Mouse (Mus musculus) thymus, postnatal 36 days (tissue): ENCODE results near the gene Adamts2.

Experiments used
- DNase-seq, 2 experiments: peaks; one replicate each; pipeline ENCODE4 v3.0.0; 2022; ENCODE audit warnings: mixed read lengths in 2 of 2

The Adamts2 gene

DNA sequence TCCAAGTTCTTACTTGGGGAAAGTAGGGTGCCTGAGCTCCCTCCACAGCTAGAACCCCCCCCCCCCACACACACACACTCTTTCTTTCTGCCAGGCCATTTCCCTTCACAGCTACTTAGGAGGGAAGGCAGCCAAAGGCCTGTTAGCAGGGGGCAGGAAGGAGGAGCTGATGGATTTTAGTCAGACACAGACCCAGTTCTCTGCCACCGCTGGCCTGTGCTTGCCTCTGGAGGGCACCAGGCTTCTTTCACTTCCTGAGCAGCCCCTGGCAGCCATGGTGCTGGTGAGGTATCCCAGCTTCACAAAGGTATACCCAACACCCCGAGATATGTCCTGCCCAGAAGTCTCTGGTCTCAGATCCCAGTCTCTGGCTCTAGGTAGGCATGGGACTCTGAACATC lies 22.4 kb downstream of the Adamts2 start:
- DNase-seq = peak in 1 of 2 experiments; percentile 34

DNA sequence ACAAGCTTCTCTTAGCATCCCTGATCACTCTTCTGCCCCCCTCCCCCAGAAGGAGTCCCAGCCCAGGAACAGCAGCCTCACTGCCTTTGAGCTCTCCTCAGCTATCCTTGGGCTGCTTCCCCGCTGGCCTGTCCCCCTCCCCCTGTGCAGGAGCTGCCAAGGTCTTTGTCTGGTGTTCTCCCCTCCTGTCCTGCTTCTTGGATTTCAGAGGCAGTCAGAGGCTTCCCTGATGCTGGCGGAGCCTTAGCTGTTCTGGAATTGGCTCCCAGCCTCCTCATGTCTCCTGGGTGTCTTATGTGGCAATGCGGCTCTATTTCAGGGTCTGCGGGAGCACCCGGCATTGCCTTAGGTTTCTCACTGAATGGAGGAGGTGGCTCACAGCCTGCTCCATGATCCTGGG lies 22.8 kb downstream of the Adamts2 start:
- no peak for DNase-seq

DNA sequence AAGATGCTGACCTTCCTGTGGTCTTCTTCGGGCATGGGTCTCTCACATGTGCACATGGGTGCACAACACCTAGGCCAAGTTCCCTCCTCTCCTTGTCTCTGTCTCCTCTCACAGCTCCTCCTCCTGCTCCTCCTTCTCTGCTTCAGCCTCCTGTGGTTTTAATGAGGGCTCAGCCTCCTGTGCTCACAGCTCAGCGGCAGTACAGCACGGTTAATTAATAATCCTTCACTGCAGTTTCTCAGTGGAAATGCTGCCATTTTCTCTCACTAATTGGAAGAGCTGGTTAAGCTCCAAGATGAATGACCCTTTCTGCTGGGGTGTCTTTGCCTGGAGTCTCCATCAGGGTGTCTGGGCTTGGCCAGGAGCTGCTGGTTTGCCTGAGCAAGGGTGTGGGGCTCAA lies 27.0 kb downstream of the Adamts2 start:
- no peak for DNase-seq

DNA sequence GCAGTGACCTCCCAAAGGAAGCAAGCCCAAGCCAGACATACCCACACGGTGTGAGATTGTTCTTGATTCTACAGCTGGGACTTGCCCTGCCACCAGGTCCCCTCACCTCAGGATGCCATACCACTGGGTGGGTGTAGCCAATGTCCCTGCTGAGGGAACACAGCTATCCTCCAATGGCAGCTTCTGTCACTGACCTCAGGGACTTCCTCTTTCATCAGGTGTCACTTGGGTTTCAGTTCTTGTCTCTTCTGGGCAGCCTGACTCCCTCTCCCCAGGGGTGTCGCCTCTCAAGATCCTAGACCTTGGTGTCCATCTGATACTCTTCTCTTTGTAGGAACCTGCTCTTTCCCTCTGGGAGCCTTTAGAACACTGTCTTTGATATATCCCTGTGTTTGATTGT lies 28.6 kb downstream of the Adamts2 start:
- no peak for DNase-seq

DNA sequence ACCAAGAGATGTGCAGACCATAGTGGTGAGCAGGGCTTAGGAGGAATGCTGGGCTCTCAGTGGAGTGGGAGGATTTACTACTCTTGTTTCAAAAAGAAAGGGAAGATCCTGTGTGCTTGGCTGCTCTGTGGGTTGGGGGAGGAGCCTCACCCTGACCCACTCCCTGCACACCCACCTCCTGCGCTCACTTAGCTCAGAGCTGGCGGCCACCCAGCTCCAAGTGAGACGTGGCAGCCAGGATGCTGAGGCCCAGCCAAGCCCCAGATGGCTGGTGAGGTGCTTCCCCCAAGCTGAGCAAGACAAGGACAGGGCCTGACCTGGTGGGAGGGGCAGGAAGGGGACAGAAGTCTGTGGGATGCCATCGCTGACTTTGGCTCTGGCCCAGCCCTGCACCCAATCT lies 30.4 kb downstream of the Adamts2 start:
- DNase-seq = peak; percentile 8 to 32

DNA sequence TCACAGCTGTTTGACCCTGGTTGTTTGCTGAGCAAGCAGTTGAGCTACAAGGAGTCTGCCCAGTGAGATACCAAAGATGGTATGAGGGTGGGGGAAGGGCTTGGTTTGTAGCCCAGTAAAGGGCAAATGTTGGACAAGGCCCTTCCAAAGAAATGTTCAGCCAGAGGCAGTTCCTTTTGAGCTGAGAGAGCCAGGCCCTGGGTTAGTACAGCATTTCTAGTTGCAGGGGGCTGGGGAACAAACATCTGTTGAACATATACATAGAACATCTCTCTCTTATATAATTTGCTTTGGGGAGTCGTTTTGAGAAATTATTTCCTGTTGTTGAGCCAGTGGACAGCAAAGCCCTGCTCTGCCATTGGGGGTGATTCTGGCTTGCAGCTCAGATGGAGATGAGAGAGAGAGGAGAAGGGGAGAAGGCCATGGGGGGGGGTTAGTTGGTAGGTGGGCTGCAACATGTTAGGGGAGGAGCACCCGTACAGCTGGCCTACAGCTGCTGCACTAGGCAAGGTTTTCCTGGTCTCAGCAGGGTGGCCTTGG lies 33.2 kb downstream of the Adamts2 start:
- no peak for DNase-seq

DNA sequence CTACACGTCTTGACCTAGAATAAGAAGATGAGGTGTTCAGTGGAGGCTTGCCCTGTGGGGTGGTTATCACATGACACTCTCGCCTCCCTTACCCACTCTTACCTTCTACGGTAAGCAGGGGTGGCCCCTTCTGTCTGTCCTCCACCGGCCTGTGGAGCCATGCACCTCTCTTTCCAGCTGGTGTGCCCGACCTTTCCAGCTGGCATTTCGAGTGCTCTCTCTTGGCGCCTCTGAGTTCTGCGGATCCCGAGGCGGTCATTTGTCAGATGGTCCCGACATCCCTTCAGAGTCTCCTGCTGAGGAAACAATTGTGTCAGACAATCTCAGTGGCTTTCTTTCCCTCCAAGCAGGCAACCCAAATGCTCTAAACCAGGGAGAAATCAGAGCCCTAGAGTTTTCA lies 35.1 kb downstream of the Adamts2 start:
- no peak for DNase-seq

DNA sequence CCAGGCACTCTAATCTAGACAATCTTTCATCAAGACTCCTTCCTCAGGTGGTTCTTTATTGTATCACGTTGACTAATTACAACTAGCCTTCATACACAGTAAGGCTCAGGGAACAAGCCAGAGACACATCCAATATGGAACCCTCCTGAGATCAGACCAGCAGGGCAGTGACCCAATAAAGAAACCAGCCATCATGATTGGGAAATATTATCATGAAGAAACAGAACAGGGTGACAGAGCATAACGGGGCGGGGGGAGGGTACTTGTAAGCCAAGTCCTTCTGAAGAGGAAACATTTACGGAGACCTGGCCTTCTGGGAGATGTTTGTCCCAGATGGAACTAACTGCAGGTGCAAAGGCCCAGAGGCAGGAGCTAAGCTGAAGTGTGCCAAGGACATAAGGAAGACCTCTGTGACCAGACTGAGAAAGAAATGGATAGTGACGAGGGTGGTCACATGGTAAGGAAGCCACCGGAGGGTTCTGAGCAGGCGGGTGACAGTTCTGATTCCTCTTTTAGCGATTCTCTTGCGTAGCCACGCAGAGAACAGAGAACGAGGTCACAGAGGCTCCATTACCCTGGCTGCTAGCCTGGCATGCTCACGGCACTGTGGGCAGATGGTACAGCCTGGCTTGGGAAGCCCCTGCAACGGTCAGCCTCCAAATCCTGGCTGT lies 36.4 kb downstream of the Adamts2 start:
- DNase-seq = no peak

DNA sequence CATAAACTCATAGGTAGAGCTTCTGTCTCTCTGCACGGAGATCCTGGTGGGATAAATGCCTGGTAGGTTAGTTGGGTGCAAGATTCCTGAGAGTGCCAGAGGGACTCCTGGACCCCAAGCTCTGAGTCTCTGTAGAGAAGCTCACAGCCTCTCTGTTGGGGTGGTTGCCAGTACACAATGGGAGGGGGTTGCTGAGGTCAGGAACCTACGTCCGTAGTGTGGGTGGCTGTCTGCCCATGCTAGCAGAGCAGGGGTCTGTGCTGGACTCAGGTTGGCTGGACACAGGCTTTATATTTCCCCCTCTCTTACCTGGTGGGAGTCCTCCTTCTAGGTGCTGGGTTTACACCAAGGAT lies 37.0 kb downstream of the Adamts2 start:
- DNase-seq = no peak

DNA sequence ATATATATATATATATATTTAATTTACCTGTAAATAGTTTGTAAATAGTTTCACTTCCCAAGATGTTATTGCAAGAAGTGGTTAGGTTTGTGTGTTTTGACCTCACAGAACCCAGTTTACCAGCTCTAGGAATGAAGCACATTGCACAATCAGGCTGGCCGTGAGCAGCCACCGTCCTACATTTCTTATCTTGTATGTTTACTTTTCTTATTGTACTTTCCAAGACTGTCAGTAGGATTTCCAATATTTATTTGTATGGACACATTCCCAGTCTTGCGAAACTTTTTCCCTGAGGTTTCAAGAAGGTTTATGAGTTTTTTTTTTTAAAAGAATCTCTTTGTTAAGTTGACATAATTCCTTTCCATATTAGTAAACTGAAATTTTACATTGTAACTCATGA lies 40.7 kb downstream of the Adamts2 start:
- DNase-seq = no peak

DNA sequence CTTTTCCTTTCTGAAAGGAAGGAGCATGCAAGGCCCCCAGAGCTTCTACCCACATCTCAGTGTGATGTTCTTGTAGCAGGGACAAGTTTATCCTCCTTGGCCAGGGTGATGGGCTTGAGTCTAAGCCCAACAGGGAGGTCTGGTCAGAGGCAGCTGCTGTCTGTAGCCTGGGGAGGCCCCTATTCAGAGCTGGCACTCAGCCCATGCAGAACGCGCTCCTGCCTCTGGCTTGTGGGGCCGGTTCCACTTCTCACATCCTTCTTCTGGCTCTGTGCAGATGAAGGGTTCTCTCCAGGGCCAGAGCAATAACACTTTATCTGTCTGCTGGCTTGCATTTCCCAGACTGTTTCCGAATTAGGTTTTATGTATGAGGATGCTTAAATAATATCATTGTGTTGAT lies 44.3 kb downstream of the Adamts2 start:
- no peak for DNase-seq

DNA sequence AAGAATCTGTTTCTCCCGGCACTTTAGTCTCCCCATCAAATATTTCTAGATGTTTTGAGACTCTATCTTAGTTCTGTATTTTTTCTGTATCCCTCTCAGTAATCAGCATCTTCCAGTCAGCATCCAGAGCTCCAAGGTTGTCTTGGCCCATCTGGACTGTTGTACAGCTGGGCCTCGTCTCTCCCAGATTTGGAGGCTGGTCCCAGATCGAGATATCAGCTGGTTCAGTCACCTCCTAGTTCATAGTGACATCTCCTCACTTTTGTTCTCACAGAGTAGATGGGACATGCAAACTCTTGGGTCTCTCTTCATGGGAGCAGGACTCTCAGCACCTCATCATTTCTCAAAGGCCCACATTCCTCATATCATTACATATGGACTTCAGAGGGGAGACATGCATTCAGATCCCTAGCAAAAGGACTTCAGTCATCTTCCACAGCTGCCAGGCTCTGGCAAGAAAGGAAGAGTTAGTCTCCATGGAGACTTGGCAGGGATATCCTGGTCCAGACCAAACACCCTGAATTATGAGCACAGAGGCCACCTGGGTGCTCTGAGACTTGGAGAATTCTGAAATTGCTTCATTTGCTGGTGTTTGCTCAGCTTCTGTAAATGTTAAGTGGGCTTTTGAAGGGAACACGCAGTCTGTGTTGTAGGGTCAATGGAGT lies 46.4 kb downstream of the Adamts2 start:
- DNase-seq = no peak

DNA sequence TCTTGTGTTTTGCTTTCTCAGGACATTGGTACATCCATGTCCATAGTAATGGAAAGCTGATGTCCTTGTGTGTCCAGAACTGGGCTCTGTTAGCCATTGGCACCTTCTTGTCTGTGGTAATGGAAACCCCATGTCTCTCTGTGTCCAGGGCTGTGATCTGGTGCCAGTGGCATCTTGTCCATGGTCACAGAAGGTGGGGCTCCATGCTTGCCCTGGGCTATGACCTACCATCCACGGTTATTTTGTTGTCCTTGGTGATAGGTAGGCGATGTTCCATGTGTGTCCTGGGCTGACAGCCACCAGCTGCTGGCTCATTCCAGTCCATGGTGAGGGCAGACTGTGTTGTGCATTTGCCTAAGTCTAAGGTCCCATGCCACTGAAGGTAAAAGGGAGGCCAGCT lies 48.2 kb downstream of the Adamts2 start:
- no peak for DNase-seq

DNA sequence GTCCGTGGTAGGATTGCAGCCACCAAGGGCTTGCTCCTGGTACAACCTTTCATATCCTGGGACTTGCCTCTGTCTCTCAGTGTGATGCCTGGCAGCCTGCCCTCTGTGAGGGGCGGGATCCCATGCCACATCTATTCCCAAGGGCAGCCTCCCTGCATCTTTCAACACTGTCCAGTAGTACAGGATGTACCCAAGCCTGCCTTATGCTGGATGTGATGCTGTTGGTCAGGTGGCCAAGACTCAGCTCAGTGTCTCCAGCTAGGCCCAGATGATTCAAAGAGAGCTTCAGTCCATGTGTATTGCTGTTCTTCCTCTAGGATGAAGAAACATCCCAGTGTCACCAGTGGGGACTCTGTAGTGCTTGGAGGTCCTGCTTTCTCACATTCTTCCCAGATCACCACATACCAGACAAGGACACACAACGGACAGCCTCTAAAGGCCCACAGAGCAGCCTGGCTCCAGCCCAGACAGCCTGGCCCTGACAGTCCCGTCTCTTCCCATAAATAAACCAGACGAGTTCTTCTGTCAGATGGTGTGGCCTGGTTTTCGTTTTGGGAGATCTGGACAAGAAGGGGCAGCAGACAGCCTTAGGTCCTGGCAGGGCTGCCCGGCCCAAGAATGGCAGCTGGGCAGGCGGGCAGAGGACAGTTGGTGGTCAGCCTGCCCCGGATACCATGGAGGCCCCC lies 52.0 kb downstream of the Adamts2 start:
- DNase-seq = no peak

DNA sequence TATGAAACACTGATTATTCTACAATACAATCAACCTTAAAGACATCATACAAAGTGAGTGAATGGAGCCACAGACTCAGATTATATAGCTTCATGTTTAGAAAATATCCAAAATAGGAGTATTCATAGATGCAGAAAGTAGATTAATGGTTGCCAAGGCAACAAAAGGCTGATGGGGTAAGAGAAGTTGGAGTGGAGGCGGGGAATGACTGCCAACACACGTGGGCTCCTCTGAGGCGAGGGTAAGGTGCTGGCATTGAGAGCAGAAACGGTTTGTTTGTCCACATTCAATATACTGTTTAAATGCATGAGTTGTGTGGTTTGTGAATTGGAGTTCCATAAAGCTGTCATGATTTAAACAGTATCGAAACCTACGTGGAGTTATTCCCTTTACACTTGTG lies 56.9 kb downstream of the Adamts2 start:
- DNase-seq = no peak

DNA sequence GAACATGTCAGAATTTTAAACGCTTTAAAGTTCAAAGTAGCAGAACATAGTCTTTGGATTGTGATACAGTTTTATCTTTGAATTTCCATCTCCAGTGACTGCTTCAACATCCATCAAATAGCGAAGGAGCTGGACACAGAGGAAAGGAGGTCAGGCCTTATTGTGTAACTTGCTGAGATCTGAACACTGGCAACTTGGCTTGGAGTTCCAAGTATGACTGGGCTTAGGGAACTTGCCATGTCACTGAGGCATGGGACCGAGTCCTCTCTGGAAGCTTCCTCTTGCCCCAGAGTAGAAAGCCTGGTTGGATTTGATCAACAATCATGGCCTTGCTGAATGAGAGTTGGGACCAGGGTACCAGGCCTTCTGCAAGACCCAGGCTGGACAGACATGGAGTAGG lies 60.3 kb downstream of the Adamts2 start:
- DNase-seq = no peak

DNA sequence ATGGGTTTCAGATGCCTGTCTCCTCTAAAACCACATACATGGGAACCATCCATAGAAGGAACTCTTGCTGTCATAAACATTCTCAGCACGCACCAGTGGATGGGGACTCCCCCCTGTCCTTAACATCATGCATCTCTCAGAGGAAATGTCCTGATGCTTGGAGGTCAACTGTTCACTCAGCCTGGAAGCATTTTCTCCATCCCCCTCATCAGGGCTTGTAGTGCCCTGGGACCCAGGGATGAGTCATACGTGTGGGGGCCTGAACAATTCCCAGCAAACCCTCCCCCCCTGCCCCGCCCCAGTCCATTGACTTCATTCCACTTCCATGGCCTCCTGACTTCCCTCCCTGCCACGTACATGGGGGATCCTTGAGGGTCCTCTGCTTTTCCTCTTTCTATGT lies 62.9 kb downstream of the Adamts2 start:
- no peak for DNase-seq

DNA sequence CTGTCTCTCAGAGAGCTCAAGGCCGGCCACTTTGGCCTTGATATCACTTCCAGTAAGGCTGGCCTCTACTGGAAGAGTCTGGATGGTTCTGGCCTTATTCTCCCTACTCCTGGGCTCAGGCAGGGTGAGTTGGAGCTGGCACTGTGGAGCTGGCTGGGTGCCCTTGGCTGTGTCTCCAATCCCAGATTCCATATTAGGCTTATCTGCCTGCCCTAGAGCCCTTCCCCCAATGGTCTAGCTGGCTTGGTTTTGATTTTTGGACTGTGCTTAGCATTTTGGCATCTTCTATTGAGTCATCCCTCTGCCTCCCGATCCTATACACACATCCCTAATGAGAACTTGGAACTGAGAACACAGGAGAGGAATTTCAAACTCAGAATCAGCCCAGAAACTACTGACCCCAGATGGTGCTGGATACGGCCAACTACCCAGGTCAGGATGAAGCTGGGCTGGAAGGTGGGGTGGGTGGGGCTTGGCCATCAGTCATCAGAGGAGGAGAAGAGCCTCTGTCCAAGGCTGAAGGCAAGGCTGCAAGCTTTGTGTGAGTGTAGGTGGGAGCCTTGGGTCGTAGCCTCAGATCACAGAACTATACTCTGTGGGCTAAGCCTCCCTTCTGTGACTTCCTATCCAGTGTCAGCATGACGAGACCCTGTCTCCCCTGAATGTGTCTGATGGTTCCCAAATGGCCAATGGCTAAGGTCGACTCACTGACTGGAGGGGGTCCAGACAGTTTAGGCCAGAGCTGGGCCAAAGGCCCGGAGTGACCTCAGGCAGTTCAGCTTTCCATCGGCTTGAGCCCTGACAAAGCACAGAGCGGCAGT lies 67.9 kb downstream of the Adamts2 start:
- DNase-seq = no peak

DNA sequence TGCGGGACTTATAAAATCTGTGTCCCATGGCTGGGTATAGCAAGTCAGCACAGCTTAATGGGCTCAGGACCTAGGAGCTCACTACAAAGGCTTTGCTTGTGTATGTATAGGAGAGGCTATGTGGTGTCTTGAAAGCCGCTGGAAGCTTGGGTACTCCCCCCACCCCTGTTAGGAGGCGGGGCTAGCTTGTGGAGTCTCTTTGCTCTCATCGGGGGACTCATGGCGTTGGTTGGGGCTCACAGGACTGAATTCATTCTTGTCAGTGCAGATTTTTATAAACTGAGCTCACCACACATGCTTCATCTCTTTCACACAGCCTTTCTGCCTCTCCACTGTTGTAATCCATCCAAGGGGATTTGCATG lies 68.5 kb downstream of the Adamts2 start:
- DNase-seq = no peak

DNA sequence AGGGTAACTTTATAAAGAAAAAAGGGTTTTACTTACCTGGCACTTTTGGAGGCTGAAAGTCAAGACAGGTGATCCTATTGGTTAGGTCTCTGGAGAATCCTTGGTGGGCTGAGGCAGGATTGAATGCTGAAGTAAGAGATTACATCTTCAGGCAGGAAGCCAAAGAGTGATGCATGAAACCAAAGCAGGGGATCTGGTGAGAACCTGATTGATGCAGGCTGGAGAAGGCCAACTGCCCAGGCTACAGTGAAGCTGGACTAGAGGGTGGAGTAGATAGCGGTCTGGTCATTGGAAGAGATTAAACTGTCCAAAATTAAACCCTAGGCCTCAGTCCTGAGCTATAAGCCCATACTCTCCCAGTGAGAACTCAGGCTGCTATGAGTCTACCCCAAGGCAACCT lies 69.0 kb downstream of the Adamts2 start:
- no peak for DNase-seq

DNA sequence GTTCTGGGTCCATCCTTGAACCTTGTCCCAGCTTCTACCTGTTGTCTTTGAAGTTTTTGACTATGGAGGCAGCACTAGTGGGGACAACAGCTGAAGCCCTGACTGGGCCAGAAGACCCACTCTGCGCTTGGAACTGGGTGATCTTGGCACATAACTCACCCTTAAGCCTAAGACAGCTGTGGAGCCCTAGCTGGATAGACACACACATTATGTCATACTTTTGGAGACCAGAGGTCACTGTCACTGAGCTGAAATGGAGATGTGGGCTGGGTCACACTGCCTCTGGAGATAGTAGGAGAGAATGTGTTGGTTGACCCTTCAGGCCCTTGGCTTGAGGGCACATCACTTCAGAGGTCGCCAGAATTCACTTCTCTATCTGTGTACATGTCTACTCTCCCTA lies 69.5 kb downstream of the Adamts2 start:
- DNase-seq = no peak

DNA sequence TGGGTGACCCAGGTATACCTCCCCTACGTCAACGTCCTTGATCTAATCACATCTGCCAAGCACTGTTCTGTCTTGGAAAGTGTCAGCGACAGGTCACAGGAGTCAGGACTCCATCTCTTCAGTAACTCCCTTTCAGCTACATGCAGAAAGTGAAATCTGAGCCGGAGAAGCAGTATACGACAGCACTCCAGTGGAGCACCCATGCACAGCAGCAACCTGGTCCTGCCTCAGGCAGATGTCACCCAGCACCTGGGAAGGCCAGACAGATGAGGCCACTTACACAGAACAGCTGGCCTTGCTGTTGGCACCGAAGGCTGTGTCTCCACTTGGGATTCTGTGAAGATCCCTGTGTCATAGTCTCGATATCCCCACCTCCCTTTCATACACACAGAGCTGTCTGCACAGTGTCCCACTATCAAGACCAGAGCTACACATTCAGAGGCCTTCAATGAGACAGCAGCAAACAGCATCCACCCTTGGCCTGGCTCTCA lies 70.0 kb downstream of the Adamts2 start:
- no peak for DNase-seq

DNA sequence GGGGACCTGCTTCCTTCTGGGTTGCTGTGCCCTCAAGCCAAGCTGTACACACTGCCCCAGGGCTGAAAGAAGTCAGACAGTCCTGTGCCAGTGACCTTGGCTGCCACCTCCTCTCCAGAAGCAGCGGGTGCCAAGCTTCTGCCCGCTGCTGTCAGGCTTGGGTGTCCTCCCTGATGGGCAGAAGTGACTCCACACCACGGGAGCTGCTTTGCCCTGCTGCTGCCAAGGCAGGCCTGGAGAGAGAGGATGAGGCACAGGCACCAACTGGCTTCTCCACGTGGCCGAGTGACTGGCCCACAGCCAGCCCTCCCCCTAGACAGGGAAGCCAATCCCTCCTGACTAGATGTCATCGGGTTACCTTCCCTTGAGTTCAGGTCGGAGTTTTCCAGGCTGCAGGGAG lies 71.0 kb downstream of the Adamts2 start:
- DNase-seq = no peak
